Mouse (Mus musculus) induced T-regulatory cell, adult 2 months (primary cell): ENCODE results near the gene Ehd3.

ENCODE experiments used
- DNase-seq: peaks from one replicate; pipeline ENCODE4 v3.0.0-alpha.2; 2012; ENCODE audit warnings: low read depth

The Ehd3 gene

GRCm38 (mm10) chr17:73803521-73804184, at the start of gene Ehd3:
Ehd3 (plus strand) TSS chr17:73804134.
- no peak for DNase-seq

DNA sequence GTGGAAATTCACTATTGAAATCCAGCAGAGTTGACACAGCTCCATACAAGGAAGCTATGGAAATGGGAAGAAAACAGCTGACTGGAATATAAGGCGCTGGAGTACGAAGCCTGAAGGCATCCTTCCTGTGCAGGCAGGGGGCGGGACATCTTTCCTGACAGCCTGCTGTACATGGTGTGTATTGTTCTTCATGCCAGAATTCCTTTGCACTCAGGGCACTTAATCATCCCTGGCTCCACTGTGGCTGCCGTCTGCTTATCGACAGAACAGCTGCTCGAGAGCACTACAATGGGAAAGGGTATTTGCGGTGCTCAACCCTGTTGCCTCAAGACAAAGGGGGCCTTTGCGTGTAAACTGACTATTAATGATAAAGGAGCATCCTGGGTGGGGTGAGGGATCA, 33.0 kb upstream of the Ehd3 start:
- no peak for DNase-seq

GRCm38 (mm10) chr17:73786642-73787311, 17.2 kb upstream of the Ehd3 start:
- DNase-seq, result peak; percentile 14

DNA sequence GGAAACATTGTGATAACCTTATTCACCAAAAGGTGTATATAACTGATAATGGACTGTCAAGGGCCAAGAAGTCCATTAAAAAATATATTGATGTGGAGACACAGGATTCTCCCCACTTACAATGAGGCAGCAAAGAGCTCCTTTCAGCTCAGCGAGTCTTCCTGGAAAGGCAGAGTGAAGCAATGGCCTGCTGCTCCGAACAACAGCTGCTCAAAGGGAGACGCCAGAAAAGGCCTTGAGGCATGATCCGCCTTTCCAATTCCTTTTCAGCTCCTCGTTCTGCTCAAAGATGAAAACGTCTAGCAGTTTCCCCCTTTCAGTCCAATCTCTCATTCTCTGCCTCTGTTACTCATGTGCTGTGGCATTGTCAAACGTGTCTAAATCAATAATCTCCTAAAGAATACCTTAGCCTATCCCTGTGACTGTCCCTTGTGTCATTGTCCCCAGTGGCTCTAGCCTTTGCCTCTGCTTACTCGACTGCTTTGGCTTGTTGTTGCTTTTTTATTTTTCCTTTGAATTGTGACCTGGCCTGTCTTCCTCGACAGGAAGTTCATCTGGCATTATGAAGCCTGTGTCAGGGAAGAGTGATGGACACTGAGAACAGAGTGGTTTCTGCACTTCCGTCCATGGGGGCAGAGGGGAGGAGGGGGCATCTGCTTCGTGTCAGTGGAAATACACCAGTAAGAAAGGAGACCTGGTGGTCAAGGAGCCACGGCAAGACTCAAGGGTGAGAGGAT, 13.5 kb upstream of the Ehd3 start:
- DNase-seq, result no peak

GRCm38 (mm10) chr17:73796789-73797188, 7.1 kb upstream of the Ehd3 start:
- no peak for DNase-seq

DNA sequence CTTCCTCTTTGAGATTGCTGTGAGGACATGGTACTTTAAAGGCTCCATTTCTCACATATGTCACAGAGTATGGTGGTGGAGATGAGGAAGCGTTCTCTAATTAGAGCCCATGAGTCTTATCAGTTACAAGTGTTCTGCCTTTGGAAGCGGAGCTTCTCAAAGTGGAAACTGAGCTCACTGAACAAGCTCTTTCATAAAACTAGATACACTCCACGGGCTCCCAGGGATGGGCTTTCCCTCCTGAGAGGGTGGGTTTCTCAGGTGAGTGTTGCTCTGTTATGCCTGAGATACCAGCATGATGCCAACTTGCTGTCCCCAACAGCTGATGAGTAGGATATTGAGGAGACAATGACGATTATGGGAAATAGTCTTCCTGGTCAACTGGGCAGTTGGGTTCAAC, 6.2 kb upstream of the Ehd3 start:
- DNase-seq, result no peak

DNA sequence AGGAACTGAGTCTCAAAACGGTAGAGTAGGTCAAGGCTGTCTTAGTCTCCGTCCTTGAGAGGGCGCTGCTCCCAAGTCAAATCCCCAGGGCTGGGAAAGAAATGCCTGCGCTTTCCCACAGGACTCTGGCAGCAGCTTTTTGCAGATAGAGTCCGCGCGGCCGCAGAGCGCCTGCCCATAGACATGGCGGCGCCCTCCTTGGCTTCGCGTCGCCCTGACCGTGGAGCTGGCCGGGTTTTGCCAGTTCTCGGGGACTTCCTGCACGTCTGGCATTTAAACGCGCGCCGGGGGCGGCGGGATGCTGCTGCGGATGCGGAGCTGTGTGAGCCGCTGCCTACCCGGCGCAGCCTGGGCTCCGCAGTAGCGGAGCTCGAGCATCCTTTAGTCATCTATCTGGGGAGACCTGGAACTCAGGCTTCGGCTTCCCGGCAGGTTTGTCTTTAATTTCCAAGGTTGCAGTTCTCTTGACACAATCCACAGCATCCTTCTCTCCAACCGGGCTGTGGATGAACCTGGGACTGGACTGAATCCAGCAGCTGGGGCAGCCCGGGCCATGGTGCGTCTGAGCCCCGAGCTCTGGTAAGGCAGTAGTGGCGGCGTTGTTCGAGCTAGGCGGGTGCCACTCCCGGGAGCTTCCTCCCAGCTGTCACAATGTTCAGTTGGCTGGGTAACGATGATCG, 798 bp downstream of the Ehd3 start:
- DNase-seq, result peak; percentile 89

- DNase-seq, result peak; percentile 46
These were observed 2.4 kb downstream of the Ehd3 start for GRCm38 (mm10) chr17:73806331-73806730.

DNA sequence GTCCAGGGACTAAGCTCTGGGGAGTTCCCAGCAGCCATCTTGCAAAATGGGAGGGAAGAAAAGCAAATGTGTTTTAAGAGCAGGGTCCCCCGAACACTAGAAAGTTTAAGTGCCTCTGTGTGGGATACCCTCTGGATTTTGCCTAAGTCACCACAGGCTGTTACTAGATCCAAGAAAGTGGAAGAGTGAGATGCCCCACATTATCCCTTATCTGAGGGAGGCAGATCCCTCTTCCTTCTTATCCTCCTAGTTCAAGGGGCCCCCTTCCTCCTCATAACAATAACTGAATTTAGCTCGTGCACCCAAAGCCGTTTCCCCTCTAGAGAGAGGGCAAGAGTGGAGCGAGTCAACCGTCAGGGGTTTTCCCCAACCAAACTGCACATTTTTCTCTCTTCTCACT, 3.3 kb downstream of the Ehd3 start:
- peak; percentile 49 for DNase-seq

- no peak for DNase-seq
These were observed 4.5 kb downstream of the Ehd3 start for GRCm38 (mm10) chr17:73808431-73808830.

GRCm38 (mm10) chr17:73810801-73811200, 6.9 kb downstream of the Ehd3 start:
- DNase-seq, result no peak

DNA sequence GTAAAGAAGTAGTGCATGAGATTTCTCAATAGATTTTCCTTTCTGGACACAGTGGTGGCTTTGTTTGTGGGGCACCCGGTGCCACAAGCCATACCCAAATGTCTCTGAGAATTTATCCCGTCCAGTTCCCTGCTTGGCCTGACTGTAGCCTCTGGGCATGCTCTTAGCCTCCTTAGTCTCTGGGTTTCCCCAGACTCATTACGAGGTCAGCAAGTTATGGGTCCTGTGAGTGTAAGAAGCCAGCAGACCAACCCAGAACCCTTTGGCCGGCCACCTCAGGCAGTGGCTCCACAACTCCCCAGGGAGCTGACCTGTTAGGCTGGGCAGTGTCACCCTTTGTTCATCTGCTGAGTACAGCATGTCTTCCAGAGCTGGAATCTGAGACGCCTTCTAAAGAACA, 7.6 kb downstream of the Ehd3 start:
- DNase-seq, result no peak

GRCm38 (mm10) chr17:73813031-73813660, 9.2 kb downstream of the Ehd3 start:
- peak; percentile 42 for DNase-seq

DNA sequence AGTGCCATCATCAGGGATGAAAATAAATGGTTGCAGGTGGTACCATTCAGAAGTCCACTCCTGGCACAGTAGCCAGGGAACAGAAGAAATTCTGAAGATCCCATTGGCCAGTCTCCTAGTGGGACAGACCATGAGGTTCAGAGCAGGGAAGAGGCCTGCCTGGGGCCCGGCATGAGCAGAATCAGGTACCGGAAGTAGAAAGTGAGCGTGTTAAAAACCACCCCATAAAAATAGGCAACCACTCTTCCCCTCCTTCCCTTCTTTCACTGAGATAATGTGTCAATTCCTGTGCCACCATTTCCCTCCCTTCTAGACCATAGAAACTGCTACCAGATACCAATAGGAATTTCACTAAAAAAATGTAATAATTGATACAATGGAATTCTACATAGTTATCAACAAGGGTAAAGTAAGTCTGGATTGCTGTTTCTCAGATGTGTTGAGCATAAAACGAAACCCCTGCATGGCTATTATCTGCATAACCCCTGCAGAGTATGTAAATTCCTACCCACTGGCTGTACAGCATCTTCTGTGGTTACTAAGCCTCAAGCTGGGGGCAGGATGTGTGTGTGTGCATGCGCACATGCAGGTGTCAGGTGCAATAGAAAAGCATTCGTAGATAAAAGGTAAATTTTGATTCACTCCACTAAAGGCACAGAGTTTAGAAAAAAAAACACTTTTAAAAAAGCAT, 10.7 kb downstream of the Ehd3 start:
- DNase-seq, result peak; percentile 82

DNA sequence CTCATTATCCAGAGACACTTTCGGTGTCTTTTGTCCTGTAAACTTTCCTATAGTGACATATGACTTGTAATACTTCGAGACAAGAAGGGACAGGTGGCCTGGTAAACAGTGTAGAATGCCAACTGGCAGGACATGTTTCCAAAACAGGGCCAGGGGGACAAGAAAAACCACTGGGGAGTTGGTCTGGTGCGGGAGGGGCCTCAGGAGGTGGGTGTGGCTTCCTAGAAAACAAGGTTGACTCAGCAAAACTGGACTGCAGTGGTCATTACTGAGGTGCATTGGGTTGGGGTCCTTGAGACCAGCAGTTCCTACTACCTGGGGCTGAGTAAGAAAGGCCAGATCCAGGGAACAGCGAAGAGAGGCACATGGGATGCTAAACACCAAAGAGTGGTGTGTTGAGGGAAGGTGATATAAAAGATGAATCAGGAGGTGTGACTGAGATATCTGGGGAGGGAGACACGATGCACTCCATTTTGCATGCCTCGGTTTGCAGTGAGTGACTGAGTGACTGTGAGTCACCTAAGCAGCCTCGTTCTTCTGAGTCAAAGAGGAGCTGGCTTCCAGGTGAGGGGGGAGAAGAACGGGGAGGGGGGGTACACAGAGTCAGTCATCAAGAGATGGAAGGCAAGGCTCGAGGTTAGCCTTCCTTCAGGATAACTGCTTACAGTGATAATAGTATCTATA, 13.9 kb downstream of the Ehd3 start:
- DNase-seq, result no peak

- no peak for DNase-seq
These were observed 15.0 kb downstream of the Ehd3 start for GRCm38 (mm10) chr17:73818936-73819335.

DNA sequence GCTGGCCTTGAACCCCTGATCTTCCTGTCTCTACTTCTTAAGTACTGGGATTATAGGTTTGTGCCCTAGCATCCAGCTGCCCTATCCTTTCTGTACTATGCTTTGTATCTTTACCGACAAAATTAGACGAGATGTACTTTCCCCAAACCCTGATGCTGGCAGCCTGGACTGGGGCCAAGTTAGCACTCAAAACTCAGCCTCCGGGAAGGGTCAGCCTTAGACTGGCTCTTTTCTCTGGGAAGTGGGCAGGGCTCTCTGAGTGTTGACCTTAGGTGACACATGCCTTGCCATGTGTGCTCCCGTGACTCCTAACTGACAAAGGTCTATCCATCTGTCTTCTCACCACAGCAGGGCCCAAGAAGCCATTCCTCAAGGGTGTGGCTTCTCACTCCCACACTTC, 16.8 kb downstream of the Ehd3 start:
- no peak for DNase-seq

DNA sequence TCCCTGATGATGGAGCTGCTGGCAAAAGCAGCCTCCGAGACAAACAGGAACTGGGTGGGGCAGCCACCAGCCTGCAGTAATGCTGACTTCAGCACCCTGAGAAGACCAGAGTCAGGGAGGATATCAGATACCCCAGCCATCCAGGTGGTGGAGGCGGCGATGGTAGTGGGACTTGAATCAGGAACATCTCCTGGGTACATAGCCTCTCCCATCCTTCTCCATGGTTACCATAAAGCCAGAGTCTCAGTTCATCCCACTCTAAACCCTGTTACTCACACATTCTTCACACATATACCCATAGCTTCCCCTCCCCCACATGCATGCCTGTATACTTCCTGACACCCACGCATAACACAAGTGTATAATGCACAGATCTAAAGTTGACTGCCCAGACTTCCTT, 18.3 kb downstream of the Ehd3 start:
- peak; percentile 79 for DNase-seq

DNA sequence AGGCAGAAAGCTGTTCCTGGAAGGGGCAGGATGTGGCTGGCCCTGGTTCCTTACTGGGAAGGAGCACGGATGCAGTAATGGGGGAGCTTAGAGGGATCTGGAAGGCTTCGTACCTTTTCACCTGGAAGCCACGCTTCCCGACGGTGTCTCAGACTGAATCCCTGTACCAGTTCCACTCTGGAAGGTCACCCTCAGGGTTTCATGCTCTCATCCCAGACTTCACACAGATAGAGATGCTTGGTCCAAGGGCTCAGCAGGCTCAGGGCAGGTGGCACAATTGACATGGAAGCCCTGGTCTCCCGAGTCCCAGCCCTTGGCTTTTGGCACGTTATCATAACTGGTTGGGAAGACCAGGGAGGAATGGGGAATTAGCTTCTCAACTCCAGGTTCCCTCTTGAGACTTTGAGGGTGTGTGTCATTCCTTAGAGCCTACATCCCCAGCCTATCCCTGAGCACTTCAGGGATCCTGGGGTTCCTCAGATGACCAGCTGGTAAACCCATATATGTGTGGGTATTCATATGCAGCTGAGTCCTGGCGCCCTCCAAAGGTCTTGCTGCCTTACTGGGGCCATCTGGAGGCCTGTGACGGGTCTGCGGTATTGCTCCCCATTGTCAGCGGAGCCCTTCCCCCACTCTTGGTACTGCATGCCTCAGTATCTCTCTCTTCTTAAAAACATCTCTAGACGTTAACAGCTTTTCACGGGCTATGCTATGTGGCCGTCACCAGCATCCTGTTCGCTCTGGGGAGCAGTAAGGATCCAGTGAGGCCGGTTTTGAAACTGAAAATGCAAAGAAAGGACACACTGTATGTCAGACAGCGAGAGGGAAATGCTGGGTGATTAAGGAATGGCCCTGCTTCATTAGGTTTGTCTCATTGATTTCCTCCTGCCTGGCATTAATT, 19.4 kb downstream of the Ehd3 start:
- peak; percentile 54 for DNase-seq

- no peak for DNase-seq
These were observed 20.0 kb downstream of the Ehd3 start for GRCm38 (mm10) chr17:73824022-73824340.
